Mouse (Mus musculus): ENCODE measurements at regions not wholly inside any gene's neighbourhood (a gene's known extent, or its start where the extent isn't known, plus 50 kb on each side); places are given as distances from the start of the nearest gene placed in this dataset.

DNA sequence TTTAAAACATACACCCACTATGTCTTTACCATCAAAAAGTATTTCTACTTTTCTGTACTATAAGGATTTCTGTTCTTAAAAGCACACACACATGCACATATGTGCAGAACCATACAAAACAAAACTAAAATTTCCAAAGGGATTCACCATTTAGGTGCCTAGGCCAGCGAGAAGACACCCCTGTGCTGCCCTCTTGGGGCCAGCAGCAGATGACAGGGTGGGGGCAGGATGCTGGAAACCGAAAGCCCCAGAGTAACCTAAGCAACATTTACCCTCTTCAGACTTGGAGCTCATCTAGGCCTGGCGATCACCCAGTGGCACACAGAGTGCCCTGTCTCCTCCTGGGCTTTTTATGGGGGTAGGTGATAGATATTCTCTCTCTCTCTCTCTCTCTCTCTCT is 97.3 kb downstream of the Mrm1 start:
- DNase-seq, result no peak
- Histone ChIP-seq H3K27ac (ENCODE audit: insufficient read depth, low read depth, low read length) (no peak overlapping the region), H3K4me3 (ENCODE audit: insufficient read depth, low read depth, low read length) (no peak overlapping the region), H3K4me1 (ENCODE audit: control insufficient read depth, insufficient read depth, low read length) (no peaks in the 10 kb centered on the region), H3K36me3 (ENCODE audit: control insufficient read depth, insufficient read depth, low read length) (no peaks in the 10 kb centered on the region), H3K27me3 (replicated peaks; ENCODE audit: control insufficient read depth, insufficient read depth, low read length) (no peaks in the 10 kb centered on the region)
- TF ChIP-seq CTCF (conservative IDR thresholded peaks at IDR 0.05; ENCODE audit: insufficient read depth, insufficient read length, low read depth, low read length), result peak; percentile 49
- no peak for TF ChIP-seq POLR2A (IDR thresholded peaks at IDR 0.05; ENCODE audit: low read depth, low read length)
- WGBS, result 43% methylated on average over 3 of the region's 3 CpGs

GRCm38 (mm10) chr11:84721150-84721549 is 98.2 kb downstream of the Mrm1 start:
- no peak overlapping the region for H3K4me3 ChIP-seq (ENCODE audit: insufficient read depth, low read depth, low read length)
- no peaks in the 10 kb centered on the region for H3K4me1 ChIP-seq (ENCODE audit: control insufficient read depth, insufficient read depth, low read length)
- WGBS, result 79% methylated on average over 2 of the region's 2 CpGs
- DNase-seq, result no peak
- no peak overlapping the region for H3K27ac ChIP-seq (ENCODE audit: insufficient read depth, low read depth, low read length)
- 0 out of 2 replicates have a peak, but pooled peaks have one; percentile 25 for TF ChIP-seq CTCF (conservative IDR thresholded peaks at IDR 0.05; ENCODE audit: insufficient read depth, insufficient read length, low read depth, low read length)
- TF ChIP-seq POLR2A (IDR thresholded peaks at IDR 0.05; ENCODE audit: low read depth, low read length), result no peak
- H3K27me3 ChIP-seq (replicated peaks; ENCODE audit: control insufficient read depth, insufficient read depth, low read length), result no peaks in the 10 kb centered on the region
- no peaks in the 10 kb centered on the region for H3K36me3 ChIP-seq (ENCODE audit: control insufficient read depth, insufficient read depth, low read length)

- no peak for DNase-seq
- no peak for TF ChIP-seq CTCF (conservative IDR thresholded peaks at IDR 0.05; ENCODE audit: insufficient read depth, insufficient read length, low read depth, low read length)
- TF ChIP-seq POLR2A (IDR thresholded peaks at IDR 0.05; ENCODE audit: low read depth, low read length), result no peak
- no peaks in the 10 kb centered on the region for H3K4me1 ChIP-seq (ENCODE audit: control insufficient read depth, insufficient read depth, low read length)
- H3K4me3 ChIP-seq (ENCODE audit: insufficient read depth, low read depth, low read length), result no peak overlapping the region
- no peaks in the 10 kb centered on the region for H3K27me3 ChIP-seq (replicated peaks; ENCODE audit: control insufficient read depth, insufficient read depth, low read length)
- H3K27ac ChIP-seq (ENCODE audit: insufficient read depth, low read depth, low read length), result no peak overlapping the region
- no peaks in the 10 kb centered on the region for H3K36me3 ChIP-seq (ENCODE audit: control insufficient read depth, insufficient read depth, low read length)
- 77% methylated on average over 1 of the region's 1 CpGs for WGBS
These were observed 99.5 kb downstream of the Mrm1 start for GRCm38 (mm10) chr11:84719781-84720180.

DNA sequence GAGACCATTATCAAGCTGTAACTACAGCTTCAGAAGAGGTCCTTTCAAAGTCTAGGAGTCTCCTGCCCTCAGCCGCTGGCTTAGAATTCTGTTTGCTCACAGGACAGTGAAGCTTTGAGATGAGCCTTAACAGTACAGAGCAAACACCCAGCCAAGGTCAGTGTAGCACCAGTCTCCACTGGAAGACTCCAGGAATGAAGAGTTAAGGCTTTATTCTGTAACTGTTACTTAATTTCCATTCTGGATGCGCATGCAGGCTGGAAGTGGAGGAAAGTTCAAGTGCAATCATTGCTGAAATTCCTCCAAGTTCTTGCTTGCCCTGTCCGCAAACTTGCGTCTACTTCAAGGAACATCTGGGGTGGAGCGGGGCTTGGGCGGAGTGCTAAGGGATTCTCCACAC is 106.6 kb downstream of the Mrm1 start:
- Histone ChIP-seq H3K4me1 (ENCODE audit: control insufficient read depth, insufficient read depth, low read length) (no peaks in the 10 kb centered on the region), H3K36me3 (ENCODE audit: control insufficient read depth, insufficient read depth, low read length) (no peaks in the 10 kb centered on the region), H3K27ac (ENCODE audit: insufficient read depth, low read depth, low read length) (no peak overlapping the region), H3K4me3 (ENCODE audit: insufficient read depth, low read depth, low read length) (no peak overlapping the region), H3K27me3 (replicated peaks; ENCODE audit: control insufficient read depth, insufficient read depth, low read length) (no peaks in the 10 kb centered on the region; the same call in 1 of the 2 replicates)
- TF ChIP-seq POLR2A (IDR thresholded peaks at IDR 0.05; ENCODE audit: low read depth, low read length) (no peak), CTCF (conservative IDR thresholded peaks at IDR 0.05; ENCODE audit: insufficient read depth, insufficient read length, low read depth, low read length) (no peak)
- no peak for DNase-seq
- 83% methylated on average over 6 of the region's 6 CpGs for WGBS

GRCm38 (mm10) chr11:84711886-84712285 is 107.4 kb downstream of the Mrm1 start:
- Histone ChIP-seq H3K27me3 (replicated peaks; ENCODE audit: control insufficient read depth, insufficient read depth, low read length) (no peaks in the 10 kb centered on the region; the same call in 1 of the 2 replicates), H3K27ac (ENCODE audit: insufficient read depth, low read depth, low read length) (no peak overlapping the region), H3K4me1 (ENCODE audit: control insufficient read depth, insufficient read depth, low read length) (no peaks in the 10 kb centered on the region), H3K36me3 (ENCODE audit: control insufficient read depth, insufficient read depth, low read length) (no peaks in the 10 kb centered on the region), H3K4me3 (ENCODE audit: insufficient read depth, low read depth, low read length) (no peak overlapping the region)
- 68% methylated on average over 6 of the region's 6 CpGs for WGBS
- no peak for DNase-seq
- TF ChIP-seq CTCF (conservative IDR thresholded peaks at IDR 0.05; ENCODE audit: insufficient read depth, insufficient read length, low read depth, low read length) (no peak), POLR2A (IDR thresholded peaks at IDR 0.05; ENCODE audit: low read depth, low read length) (no peak)

GRCm38 (mm10) chr11:84708222-84708730 is 111.0 kb downstream of the Mrm1 start:
- TF ChIP-seq POLR2A (IDR thresholded peaks at IDR 0.05; ENCODE audit: low read depth, low read length), result no peak
- no peak for TF ChIP-seq CTCF (conservative IDR thresholded peaks at IDR 0.05; ENCODE audit: insufficient read depth, insufficient read length, low read depth, low read length)
- no peaks in the 10 kb centered on the region for H3K4me1 ChIP-seq (ENCODE audit: control insufficient read depth, insufficient read depth, low read length)
- WGBS, result 75% methylated on average over 10 of the region's 10 CpGs
- no peak overlapping the region for H3K4me3 ChIP-seq (ENCODE audit: insufficient read depth, low read depth, low read length)
- no peaks in the 10 kb centered on the region for H3K36me3 ChIP-seq (ENCODE audit: control insufficient read depth, insufficient read depth, low read length)
- no peak overlapping the region for H3K27ac ChIP-seq (ENCODE audit: insufficient read depth, low read depth, low read length)
- DNase-seq, result no peak
- no peaks in the 10 kb centered on the region for H3K27me3 ChIP-seq (replicated peaks; ENCODE audit: control insufficient read depth, insufficient read depth, low read length)

DNA sequence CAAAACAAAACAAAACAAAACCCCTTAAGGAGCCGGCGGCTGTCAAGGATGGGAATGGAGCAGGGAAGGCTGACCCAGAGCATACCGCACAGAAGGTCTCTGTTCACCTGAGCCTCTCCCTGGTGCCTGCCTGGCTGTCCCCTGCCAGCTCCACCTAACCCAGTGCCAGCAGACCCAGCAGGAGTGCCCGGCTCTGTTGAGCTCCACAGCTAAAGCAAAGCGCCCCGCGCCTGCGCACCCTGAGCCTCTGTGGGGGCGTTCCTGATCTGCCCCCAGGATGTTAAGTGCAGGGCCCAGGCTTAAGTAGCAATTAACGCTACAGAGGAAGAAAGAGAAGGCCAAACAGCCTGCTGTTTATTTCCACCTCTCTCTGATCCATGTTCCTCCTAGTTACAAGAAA is 111.5 kb downstream of the Mrm1 start:
- no peak for TF ChIP-seq POLR2A (IDR thresholded peaks at IDR 0.05; ENCODE audit: low read depth, low read length)
- TF ChIP-seq CTCF (conservative IDR thresholded peaks at IDR 0.05; ENCODE audit: insufficient read depth, insufficient read length, low read depth, low read length), result no peak

More for the DNA sequence above, 111.5 kb downstream of the Mrm1 start:
- 18% methylated on average over 10 of the region's 10 CpGs for WGBS
- Histone ChIP-seq H3K27ac (ENCODE audit: insufficient read depth, low read depth, low read length) (no peak overlapping the region), H3K27me3 (replicated peaks; ENCODE audit: control insufficient read depth, insufficient read depth, low read length) (no peaks in the 10 kb centered on the region), H3K4me3 (ENCODE audit: insufficient read depth, low read depth, low read length) (no peak overlapping the region), H3K36me3 (ENCODE audit: control insufficient read depth, insufficient read depth, low read length) (no peaks in the 10 kb centered on the region), H3K4me1 (ENCODE audit: control insufficient read depth, insufficient read depth, low read length) (no peaks in the 10 kb centered on the region)
- no peak for DNase-seq

All from kidney, adult 2 months (tissue).